Mouse (Mus musculus): ENCODE measurements around the gene Ttc41. TPM values are rescaled to one million over a fixed set of nuclear protein-coding genes. Genes with fewer than 3 reads are reported as not detected.

Gene Ttc41
- polyA plus RNA-seq, 1 experiment, result not detected

DNA sequence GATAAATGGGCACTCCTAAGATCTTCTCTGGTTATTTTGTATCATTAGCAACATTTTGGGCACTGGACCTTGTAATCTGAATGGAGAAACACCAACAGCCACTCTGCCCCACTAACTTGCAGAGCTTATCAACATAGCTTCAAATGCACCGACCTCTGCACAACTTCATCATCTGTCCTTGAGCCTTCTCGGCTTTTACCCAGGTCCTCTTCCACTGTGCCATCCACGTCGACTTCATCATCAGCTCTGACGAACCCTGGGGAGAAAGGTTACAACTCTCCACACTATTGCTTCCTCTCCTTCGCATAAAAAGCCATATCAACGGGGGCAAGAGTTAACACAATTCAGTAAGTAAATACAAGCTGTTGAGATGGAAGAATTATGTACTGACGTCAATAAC, 1.5 kb upstream of the Ttc41 start:
- TF ChIP-seq GATA1 (IDR thresholded peaks at IDR 0.05; ENCODE audit: low read length) (0 out of 2 replicates have a peak, but pooled peaks have one; percentile 8), TAL1 (IDR thresholded peaks at IDR 0.05; ENCODE audit: low read length) (no peak)
- Histone ChIP-seq H3K27me3 (ENCODE audit: control insufficient read depth) (no peaks in the 10 kb centered on the region), H3K36me3 (ENCODE audit: control insufficient read depth) (peaks cover 52% of the 10 kb centered on the region), H3K4me1 (ENCODE audit: control insufficient read depth) (peaks cover 64% of the 10 kb centered on the region), H3K9me3 (ENCODE audit: control insufficient read depth, low read length) (no peaks in the 10 kb centered on the region), H3K4me3 (replicated peaks) (peak overlapping the region; percentile 94)

DNA sequence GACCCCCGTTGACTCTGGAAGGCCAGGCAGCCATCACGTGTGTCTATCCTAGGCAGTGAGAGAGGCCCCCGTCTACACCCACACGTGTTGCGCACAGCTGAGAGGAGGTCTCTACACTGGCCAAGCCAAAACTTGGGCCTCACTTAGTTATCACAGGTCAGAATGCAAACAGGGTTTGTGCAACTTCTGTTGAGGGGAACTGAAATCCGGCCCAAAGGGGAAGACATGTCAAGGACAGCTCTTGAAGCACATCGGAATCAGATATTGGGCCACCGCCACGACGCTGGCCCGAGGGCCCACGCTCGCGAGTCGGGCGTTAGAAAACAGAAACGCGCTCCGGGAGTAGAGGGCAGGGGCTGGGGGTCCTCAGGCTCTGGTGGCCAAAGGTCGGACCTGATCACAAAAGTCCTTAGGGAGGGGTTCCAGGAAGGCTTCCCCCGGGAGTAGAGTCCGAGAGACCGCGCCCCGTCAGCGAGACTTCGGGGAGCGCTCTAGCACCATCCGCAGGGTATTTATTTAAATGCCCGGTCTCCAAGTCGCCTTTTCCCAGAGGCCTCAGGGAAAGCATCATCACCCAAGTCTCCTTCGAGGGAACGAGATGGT, 921 bp upstream of the Ttc41 start:
- TF ChIP-seq TAL1 (IDR thresholded peaks at IDR 0.05; ENCODE audit: low read length) (no peak), GATA1 (IDR thresholded peaks at IDR 0.05; ENCODE audit: low read length) (no peak)
- H3K4me1 ChIP-seq (ENCODE audit: control insufficient read depth), result peaks cover 62% of the 10 kb centered on the region
- H3K27me3 ChIP-seq (ENCODE audit: control insufficient read depth), result no peaks in the 10 kb centered on the region

DNA sequence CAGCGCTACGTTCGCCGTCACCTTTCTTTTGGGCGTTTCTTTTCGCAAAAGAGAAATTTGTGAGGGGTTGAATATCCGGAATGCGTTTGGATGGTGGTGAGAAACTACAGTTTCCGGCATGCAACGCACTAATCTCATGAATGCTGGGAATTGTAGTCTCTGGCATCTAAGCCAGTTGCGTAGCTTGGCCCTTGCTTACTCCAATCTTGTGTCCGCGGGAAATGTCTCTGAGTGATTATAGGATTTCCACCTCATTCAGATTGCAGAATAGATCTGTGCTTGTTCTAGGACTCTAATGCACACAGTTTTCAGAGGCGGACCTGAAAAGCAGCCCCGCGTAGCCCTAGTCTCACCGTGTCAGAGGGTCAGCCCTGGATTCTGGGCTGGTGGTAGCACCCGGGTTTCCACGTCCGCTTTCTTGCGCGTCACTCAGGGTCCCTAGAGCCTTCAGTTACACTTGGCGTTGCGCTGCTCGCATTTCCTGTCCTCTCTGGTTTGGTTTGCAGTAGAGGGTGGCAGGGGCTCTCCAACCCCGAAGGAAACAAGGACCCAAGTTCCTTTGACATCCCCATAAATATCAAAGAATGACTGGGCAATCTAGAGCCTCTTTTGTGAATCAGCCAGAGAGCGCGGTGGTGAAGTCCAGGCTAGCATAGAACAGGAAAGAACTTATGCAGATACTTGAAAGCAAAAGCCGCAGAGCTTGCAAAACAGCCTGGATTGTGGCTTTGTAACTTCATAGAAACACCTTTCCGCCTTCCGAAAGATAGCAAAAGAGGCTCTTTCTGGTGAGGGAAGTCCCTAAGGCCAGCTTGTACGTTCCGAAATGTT, 526 bp downstream of the Ttc41 start:
- Histone ChIP-seq H3K36me3 (ENCODE audit: control insufficient read depth) (peaks cover 32% of the 10 kb centered on the region), H3K27me3 (ENCODE audit: control insufficient read depth) (no peaks in the 10 kb centered on the region), H3K4me3 (replicated peaks) (peak overlapping the region; percentile 94), H3K9me3 (ENCODE audit: control insufficient read depth, low read length) (no peaks in the 10 kb centered on the region), H3K4me1 (ENCODE audit: control insufficient read depth) (peaks cover 53% of the 10 kb centered on the region)
- no peak for TF ChIP-seq TAL1 (IDR thresholded peaks at IDR 0.05; ENCODE audit: low read length)
- no peak for TF ChIP-seq GATA1 (IDR thresholded peaks at IDR 0.05; ENCODE audit: low read length)

More for the DNA sequence above, 921 bp upstream of the Ttc41 start:
- Histone ChIP-seq H3K9me3 (ENCODE audit: control insufficient read depth, low read length) (no peaks in the 10 kb centered on the region), H3K36me3 (ENCODE audit: control insufficient read depth) (peaks cover 47% of the 10 kb centered on the region), H3K4me3 (replicated peaks) (peak overlapping the region; percentile 94)

DNA sequence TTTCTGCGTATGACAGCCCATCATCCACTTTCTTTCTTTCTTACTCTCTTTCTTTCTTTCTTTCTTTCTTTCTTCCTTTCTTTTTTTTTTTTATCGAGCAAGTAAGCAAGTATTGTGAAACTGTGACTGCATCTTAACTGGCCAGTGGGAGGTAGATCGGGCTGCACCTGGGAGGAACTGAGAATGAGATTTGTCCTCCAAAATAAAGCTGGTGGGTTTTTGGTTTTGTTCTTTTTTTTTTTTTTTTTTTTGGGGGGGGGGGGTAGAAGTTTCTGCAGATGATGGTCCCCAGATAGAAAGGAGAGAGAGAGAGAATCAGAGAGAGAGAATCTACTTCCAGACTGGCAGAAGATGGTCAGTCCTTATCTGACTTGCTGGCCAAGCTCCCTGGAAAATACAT, 1.5 kb downstream of the Ttc41 start:
- Histone ChIP-seq H3K4me1 (ENCODE audit: control insufficient read depth) (peaks cover 47% of the 10 kb centered on the region), H3K9me3 (ENCODE audit: control insufficient read depth, low read length) (no peaks in the 10 kb centered on the region), H3K36me3 (ENCODE audit: control insufficient read depth) (peaks cover 22% of the 10 kb centered on the region), H3K27me3 (ENCODE audit: control insufficient read depth) (no peaks in the 10 kb centered on the region), H3K4me3 (replicated peaks) (peak overlapping the region; percentile 94)
- TF ChIP-seq TAL1 (IDR thresholded peaks at IDR 0.05; ENCODE audit: low read length) (no peak), GATA1 (IDR thresholded peaks at IDR 0.05; ENCODE audit: low read length) (no peak)

DNA sequence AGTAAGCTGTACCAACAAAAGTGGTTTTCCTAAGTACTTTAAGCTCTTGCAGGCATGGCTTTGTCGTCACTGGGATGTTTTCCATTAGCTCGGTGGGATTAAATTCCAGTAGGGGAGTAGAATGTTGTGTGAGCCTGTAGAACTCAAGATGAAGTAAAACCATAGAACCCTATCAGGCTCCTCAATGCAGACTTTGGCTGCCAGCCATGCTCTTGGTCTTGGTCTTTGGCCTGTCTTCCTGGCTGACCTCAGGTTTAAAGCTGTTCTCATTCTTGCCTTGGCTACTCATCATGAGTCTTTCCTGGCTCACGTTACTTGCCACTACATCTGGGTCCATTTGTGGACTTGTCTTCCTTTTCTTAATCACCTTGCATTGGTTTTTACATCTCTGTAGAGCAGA, 6.5 kb downstream of the Ttc41 start:
- Histone ChIP-seq H3K9me3 (ENCODE audit: control insufficient read depth, low read length) (no peaks in the 10 kb centered on the region), H3K27me3 (ENCODE audit: control insufficient read depth) (no peaks in the 10 kb centered on the region), H3K36me3 (ENCODE audit: control insufficient read depth) (no peaks in the 10 kb centered on the region), H3K4me3 (replicated peaks) (no peak overlapping the region), H3K4me1 (ENCODE audit: control insufficient read depth) (peaks cover 6% of the 10 kb centered on the region)
- TF ChIP-seq GATA1 (IDR thresholded peaks at IDR 0.05; ENCODE audit: low read length) (no peak), TAL1 (IDR thresholded peaks at IDR 0.05; ENCODE audit: low read length) (no peak)

DNA sequence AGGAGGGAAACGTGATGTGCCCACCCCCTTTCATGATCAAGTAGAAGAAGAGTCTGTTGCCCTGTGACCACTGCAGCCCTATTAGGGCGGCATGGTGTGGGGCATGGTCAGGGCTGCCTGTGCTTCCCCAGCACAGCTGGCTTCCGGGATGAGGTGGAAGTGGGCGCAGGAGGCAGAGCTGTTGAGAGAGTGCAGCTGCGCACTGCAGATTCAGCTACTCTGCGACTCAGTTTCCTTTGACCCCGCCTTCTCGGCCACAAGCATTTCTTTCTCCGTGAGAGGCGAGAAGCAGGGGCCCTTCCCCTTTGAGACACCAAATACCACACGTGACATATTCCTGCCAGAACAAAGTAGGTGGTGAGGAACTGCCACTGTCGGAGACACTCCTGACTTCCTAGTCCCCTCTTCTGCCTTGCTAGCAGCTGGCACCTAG, 22.0 kb downstream of the Ttc41 start:
- Histone ChIP-seq H3K9me3 (ENCODE audit: control insufficient read depth, low read length) (no peaks in the 10 kb centered on the region), H3K4me1 (ENCODE audit: control insufficient read depth) (peaks cover 16% of the 10 kb centered on the region), H3K36me3 (ENCODE audit: control insufficient read depth) (no peaks in the 10 kb centered on the region), H3K27me3 (ENCODE audit: control insufficient read depth) (peaks cover 2% of the 10 kb centered on the region; the same call in 1 of the 2 replicates), H3K4me3 (replicated peaks) (peak overlapping the region; percentile 49)
- TF ChIP-seq GATA1 (IDR thresholded peaks at IDR 0.05; ENCODE audit: low read length), result no peak
- TF ChIP-seq TAL1 (IDR thresholded peaks at IDR 0.05; ENCODE audit: low read length), result no peak

DNA sequence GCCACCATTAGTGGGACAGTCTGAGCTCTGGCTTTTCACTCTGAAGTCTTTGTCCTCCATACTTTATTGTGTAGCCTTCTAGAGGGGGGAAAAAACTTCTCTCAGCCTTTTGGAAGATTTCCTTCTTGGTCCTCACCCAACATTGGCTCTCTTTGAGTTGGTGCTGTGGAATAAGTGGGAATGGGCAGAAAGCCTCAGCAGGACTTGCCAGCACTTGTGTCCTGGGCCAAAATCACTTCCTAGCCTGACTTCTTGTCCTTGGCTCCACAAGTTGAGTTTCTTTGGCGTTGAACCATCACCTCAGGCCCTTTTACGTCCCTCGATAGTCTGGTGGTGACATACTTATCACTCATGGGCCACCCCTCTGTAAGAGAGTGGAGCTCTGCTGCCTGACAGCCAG, 22.6 kb downstream of the Ttc41 start:
- Histone ChIP-seq H3K4me1 (ENCODE audit: control insufficient read depth) (peaks cover 16% of the 10 kb centered on the region), H3K27me3 (ENCODE audit: control insufficient read depth) (peaks cover 2% of the 10 kb centered on the region; the same call in 1 of the 2 replicates), H3K9me3 (ENCODE audit: control insufficient read depth, low read length) (no peaks in the 10 kb centered on the region), H3K36me3 (ENCODE audit: control insufficient read depth) (no peaks in the 10 kb centered on the region), H3K4me3 (replicated peaks) (no peak overlapping the region)
- TF ChIP-seq TAL1 (IDR thresholded peaks at IDR 0.05; ENCODE audit: low read length), result no peak
- TF ChIP-seq GATA1 (IDR thresholded peaks at IDR 0.05; ENCODE audit: low read length), result no peak

DNA sequence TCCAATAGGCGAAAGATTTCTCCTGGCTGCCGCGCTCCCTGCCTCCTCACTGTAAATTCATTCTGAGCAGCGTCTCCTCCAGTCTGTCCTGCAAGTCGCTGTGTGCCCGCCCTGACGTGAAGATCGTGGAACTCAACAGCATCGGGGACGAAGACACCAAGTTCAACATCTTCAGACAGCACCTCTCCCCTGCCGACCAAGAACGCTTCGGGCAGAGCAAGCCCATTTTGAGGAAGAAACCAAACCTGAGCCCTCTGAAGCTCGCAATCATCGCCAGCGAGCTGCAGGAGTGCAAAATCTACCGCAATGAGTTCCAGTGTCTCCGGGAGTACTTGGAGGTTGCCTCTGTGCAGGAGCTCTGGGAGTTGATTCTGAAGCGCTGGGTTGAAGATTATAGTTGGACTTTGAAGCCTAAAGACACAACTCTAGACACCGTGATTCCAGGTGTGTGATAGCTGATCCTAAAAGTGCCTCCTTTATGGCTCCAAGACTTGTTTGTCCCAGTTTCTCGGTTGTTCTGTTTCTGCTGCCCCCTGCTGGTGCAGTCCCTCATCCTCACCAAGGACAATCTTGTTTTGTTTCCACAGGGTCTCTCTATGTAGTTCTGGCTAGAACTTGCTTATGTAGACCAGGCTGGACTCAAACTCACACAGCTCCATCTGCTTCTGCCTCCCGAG, 25.4 kb downstream of the Ttc41 start:
- H3K9me3 ChIP-seq (ENCODE audit: control insufficient read depth, low read length), result no peaks in the 10 kb centered on the region
- H3K4me1 ChIP-seq (ENCODE audit: control insufficient read depth), result peaks cover 16% of the 10 kb centered on the region
- peaks cover 2% of the 10 kb centered on the region; the same call in 1 of the 2 replicates for H3K27me3 ChIP-seq (ENCODE audit: control insufficient read depth)
- no peak for TF ChIP-seq GATA1 (IDR thresholded peaks at IDR 0.05; ENCODE audit: low read length)
- TF ChIP-seq TAL1 (IDR thresholded peaks at IDR 0.05; ENCODE audit: low read length), result no peak
- H3K36me3 ChIP-seq (ENCODE audit: control insufficient read depth), result no peaks in the 10 kb centered on the region
- H3K4me3 ChIP-seq (replicated peaks), result peak overlapping the region; percentile 36

DNA sequence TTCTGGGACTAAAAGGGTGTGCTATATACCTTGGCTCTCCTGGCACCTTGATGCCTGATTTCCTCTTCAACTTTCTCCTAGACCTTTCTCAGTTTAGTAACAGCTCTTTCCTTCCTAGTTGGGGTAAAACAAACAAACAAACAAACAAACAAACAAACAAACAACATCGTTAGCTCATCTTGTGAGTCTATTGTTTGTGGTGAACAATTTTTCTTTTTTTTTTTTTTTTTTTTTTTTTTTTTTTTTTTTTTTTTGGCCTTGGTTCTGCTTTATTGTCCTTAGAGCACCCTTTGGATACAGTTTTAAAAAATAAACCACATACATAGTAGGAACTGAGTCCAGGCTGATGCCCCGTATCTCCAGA, 25.9 kb downstream of the Ttc41 start:
- no peaks in the 10 kb centered on the region for H3K36me3 ChIP-seq (ENCODE audit: control insufficient read depth)
- H3K4me1 ChIP-seq (ENCODE audit: control insufficient read depth), result peaks cover 16% of the 10 kb centered on the region
- peaks cover 2% of the 10 kb centered on the region; the same call in 1 of the 2 replicates for H3K27me3 ChIP-seq (ENCODE audit: control insufficient read depth)
- H3K4me3 ChIP-seq (replicated peaks), result no peak overlapping the region
- H3K9me3 ChIP-seq (ENCODE audit: control insufficient read depth, low read length), result no peaks in the 10 kb centered on the region
- no peak for TF ChIP-seq TAL1 (IDR thresholded peaks at IDR 0.05; ENCODE audit: low read length)
- TF ChIP-seq GATA1 (IDR thresholded peaks at IDR 0.05; ENCODE audit: low read length), result no peak
